Mouse (Mus musculus): ENCODE measurements around the gene Mgat4d.
"Not testable (repeated sequence)": the region's sequence is repeated elsewhere in the genome, so short reads cannot be mapped to it uniquely, and the experiment has no call there.

Gene Mgat4d

GRCm38 (mm10) chr8:83390006-83390701 is 41.9 kb downstream of the Mgat4d start:
- no peak for DNase-seq (ENCODE audit: low read depth, low spot score)

GRCm38 (mm10) chr8:83392521-83392920 is 44.2 kb downstream of the Mgat4d start:
- no peak for DNase-seq (ENCODE audit: low read depth, low spot score)

GRCm38 (mm10) chr8:83394325-83394724 is 46.1 kb downstream of the Mgat4d start:
- no peak for DNase-seq (ENCODE audit: low read depth, low spot score)

- no peak for DNase-seq (ENCODE audit: low read depth, low spot score)
Measured at GRCm38 (mm10) chr8:83396680-83397079, 48.4 kb downstream of the Mgat4d start.

- DNase-seq (ENCODE audit: low read depth, low spot score) = no peak
Measured at GRCm38 (mm10) chr8:83397726-83398125, 49.5 kb downstream of the Mgat4d start.

- DNase-seq (ENCODE audit: low read depth, low spot score) = no peak
Measured at GRCm38 (mm10) chr8:83405548-83405947, 57.3 kb downstream of the Mgat4d start.

GRCm38 (mm10) chr8:83406836-83407235 is 58.6 kb downstream of the Mgat4d start:
- no peak for DNase-seq (ENCODE audit: low read depth, low spot score)

GRCm38 (mm10) chr8:83408496-83408895 is 60.2 kb downstream of the Mgat4d start:
- DNase-seq (ENCODE audit: low read depth, low spot score) = no peak

- no peak for DNase-seq (ENCODE audit: low read depth, low spot score)
Measured at GRCm38 (mm10) chr8:83416878-83417277, 68.6 kb downstream of the Mgat4d start.

- DNase-seq (ENCODE audit: low read depth, low spot score) = no peak
Measured at GRCm38 (mm10) chr8:83417970-83418369, 69.7 kb downstream of the Mgat4d start.

- no peak for DNase-seq (ENCODE audit: low read depth, low spot score)
Measured at GRCm38 (mm10) chr8:83418805-83419516, 70.7 kb downstream of the Mgat4d start.

GRCm38 (mm10) chr8:83421354-83421753 is 73.1 kb downstream of the Mgat4d start:
- DNase-seq (ENCODE audit: low read depth, low spot score) = no peak

GRCm38 (mm10) chr8:83423032-83423825 is 75.0 kb downstream of the Mgat4d start:
- no peak for DNase-seq (ENCODE audit: low read depth, low spot score)

- DNase-seq (ENCODE audit: low read depth, low spot score) = no peak
Measured at GRCm38 (mm10) chr8:83425202-83425601, 76.9 kb downstream of the Mgat4d start.

- DNase-seq (ENCODE audit: low read depth, low spot score) = no peak
Measured at GRCm38 (mm10) chr8:83426104-83426759, 78.0 kb downstream of the Mgat4d start.

GRCm38 (mm10) chr8:83426949-83427348 is 78.7 kb downstream of the Mgat4d start:
- no peak for DNase-seq (ENCODE audit: low read depth, low spot score)

- not testable (repeated sequence) for DNase-seq (ENCODE audit: low read depth, low spot score)
Measured at GRCm38 (mm10) chr8:83428621-83429020, 80.3 kb downstream of the Mgat4d start.

- no peak for DNase-seq (ENCODE audit: low read depth, low spot score)
Measured at GRCm38 (mm10) chr8:83429071-83429524, 80.8 kb downstream of the Mgat4d start.
